Mouse (Mus musculus) neutrophil, adult 5-6 weeks (primary cell): ENCODE measurements around the gene Bcorl1. TPM values are rescaled to one million over a fixed set of nuclear protein-coding genes. Genes with fewer than 3 reads are reported as not detected.
A peak's percentile ranks its signal among the peaks of the same experiment; 100 is the strongest.

Source experiments
- ATAC-seq: fragments of 151-379, 151-347 bp; 2 replicates; pipeline ENCODE4 v1.8.0; 2017; ENCODE audit warnings: mild to moderate bottlenecking, moderate TSS enrichment; ENCODE audit not compliant: insufficient number of reproducible peaks, poor library complexity, low FRiP score, severe bottlenecking; ENCODE audit errors: extremely low read depth
- total RNA-seq: library from RNA; stranded (forward); fragments of 200-1000 nt; gene quantifications from 2 replicates; pipeline ENCODE4 v1.2.3, GENCODE M21; 2017

The Bcorl1 gene
- total RNA-seq = 4.5 and 8.7 TPM in 2 replicates

GRCm38 (mm10) chrX:48341141-48341540 lies at the start of gene Bcorl1:
TSS of gene Bcorl1 (plus strand) at chrX:48341358.
- no peak for ATAC-seq

GRCm38 (mm10) chrX:48291413-48291812 lies 49.7 kb upstream of the Bcorl1 start:
- ATAC-seq = no peak

- ATAC-seq = no peak
These were observed 35.8 kb upstream of the Bcorl1 start for GRCm38 (mm10) chrX:48305356-48305755.

GRCm38 (mm10) chrX:48310706-48311517 lies 30.2 kb upstream of the Bcorl1 start:
- no peak for ATAC-seq

GRCm38 (mm10) chrX:48311727-48312126 lies 29.4 kb upstream of the Bcorl1 start:
- ATAC-seq = no peak

GRCm38 (mm10) chrX:48314530-48315079 lies 26.6 kb upstream of the Bcorl1 start:
- ATAC-seq = peak; percentile 82

- no peak for ATAC-seq
These were observed 23.7 kb upstream of the Bcorl1 start for GRCm38 (mm10) chrX:48317444-48317843.

GRCm38 (mm10) chrX:48318194-48318593 lies 23.0 kb upstream of the Bcorl1 start:
- ATAC-seq = peak; percentile 84

GRCm38 (mm10) chrX:48340441-48341049 lies 613 bp upstream of the Bcorl1 start:
- ATAC-seq = no peak

- ATAC-seq = no peak
These were observed 533 bp downstream of the Bcorl1 start for GRCm38 (mm10) chrX:48341621-48342161.

- ATAC-seq = no peak
These were observed 1.6 kb downstream of the Bcorl1 start for GRCm38 (mm10) chrX:48342731-48343130.

GRCm38 (mm10) chrX:48343461-48343952 lies 2.3 kb downstream of the Bcorl1 start:
- ATAC-seq = peak; percentile 93

GRCm38 (mm10) chrX:48343966-48344642 lies 2.9 kb downstream of the Bcorl1 start:
- no peak for ATAC-seq

GRCm38 (mm10) chrX:48344643-48345384 lies 3.7 kb downstream of the Bcorl1 start:
- no peak for ATAC-seq

GRCm38 (mm10) chrX:48345385-48345932 lies 4.3 kb downstream of the Bcorl1 start:
- ATAC-seq = no peak

- ATAC-seq = no peak
These were observed 14.2 kb downstream of the Bcorl1 start for GRCm38 (mm10) chrX:48355346-48355745.

GRCm38 (mm10) chrX:48365836-48366577 lies 24.8 kb downstream of the Bcorl1 start:
- no peak for ATAC-seq

GRCm38 (mm10) chrX:48367841-48368240 lies 26.7 kb downstream of the Bcorl1 start:
- ATAC-seq = no peak
